Mouse (Mus musculus) limb, embryonic 11.5 days (tissue): ENCODE data around the gene Plch2. TPM values are rescaled to one million over a fixed set of nuclear protein-coding genes. Genes with fewer than 3 reads are reported as not detected.

Experiments used
- ATAC-seq: fragments of 200-750 bp; cut with Nextera tagmentation; 2 replicates; pipeline ENCODE4 v1.8.0; 2017; ENCODE audit warnings: low read depth; ENCODE audit not compliant: insufficient number of reproducible peaks, low FRiP score, low TSS enrichment
- DNase-seq: peaks from one replicate; pipeline ENCODE4 v3.0.0-alpha.2; 2015; ENCODE audit warnings: low spot score
- H3K27ac ChIP-seq: fragments of 300-500 bp; sonication (generic); replicated peaks from 2 replicates; pipeline ENCODE4 v1.5.1; 2014; ENCODE audit warnings: low read depth, mild to moderate bottlenecking, low read length
- H3K27me3 ChIP-seq: fragments of 300-500 bp; sonication (generic); 2 replicates; pipeline ENCODE4 v1.6.1; 2014; ENCODE audit warnings: mild to moderate bottlenecking, low read length, mixed read lengths; ENCODE audit not compliant: control insufficient read depth, insufficient read depth
- H3K36me3 ChIP-seq: fragments of 300-500 bp; sonication (generic); 2 replicates; pipeline ENCODE4 v1.6.1; 2014; ENCODE audit warnings: mild to moderate bottlenecking, low read length, moderate library complexity, mixed read lengths; ENCODE audit not compliant: control insufficient read depth, insufficient read depth
- H3K4me1 ChIP-seq: fragments of 300-500 bp; sonication (generic); 2 replicates; pipeline ENCODE4 v1.6.1; 2014; ENCODE audit warnings: low read length, mixed read lengths; ENCODE audit not compliant: control insufficient read depth, insufficient read depth
- H3K4me2 ChIP-seq: fragments of 300-500 bp; sonication (generic); 2 replicates; pipeline ENCODE4 v1.6.1; 2014; ENCODE audit warnings: low read depth, mild to moderate bottlenecking, moderate library complexity; ENCODE audit not compliant: severe bottlenecking
- H3K4me3 ChIP-seq: fragments of 300-500 bp; sonication (generic); 2 replicates; pipeline ENCODE4 v1.5.1; 2014; ENCODE audit warnings: low read depth, low read length
- H3K9ac ChIP-seq: fragments of 300-500 bp; sonication (generic); 2 replicates; pipeline ENCODE4 v1.6.1; 2014; ENCODE audit warnings: mild to moderate bottlenecking, low read length
- H3K9me3 ChIP-seq: fragments of 300-500 bp; sonication (generic); 2 replicates; pipeline ENCODE4 v1.6.1; 2016; ENCODE audit warnings: low read length; ENCODE audit not compliant: control insufficient read depth
- WGBS: fragments of 180-500 bp; shearing (Covaris S2); extraction: QIAGEN DNeasy Blood & Tissue Kit; methylation state at CpG from one replicate; pipeline ENCODE4 v1.1.7; 2014; 5-methylcytosine and 5-hydroxymethylcytosine counted together
- polyA plus RNA-seq: library from polyadenylated mRNA; unstranded; fragments of >200 nt; fragmentation: Nextera tagmentation; extraction: Ambion mirVana; gene quantifications from 2 replicates; pipeline ENCODE4 v1.2.1, GENCODE M21; 2014

Plch2 gene
- polyA plus RNA-seq, 1 experiment from 2014 or later = 1.0 TPM

DNA sequence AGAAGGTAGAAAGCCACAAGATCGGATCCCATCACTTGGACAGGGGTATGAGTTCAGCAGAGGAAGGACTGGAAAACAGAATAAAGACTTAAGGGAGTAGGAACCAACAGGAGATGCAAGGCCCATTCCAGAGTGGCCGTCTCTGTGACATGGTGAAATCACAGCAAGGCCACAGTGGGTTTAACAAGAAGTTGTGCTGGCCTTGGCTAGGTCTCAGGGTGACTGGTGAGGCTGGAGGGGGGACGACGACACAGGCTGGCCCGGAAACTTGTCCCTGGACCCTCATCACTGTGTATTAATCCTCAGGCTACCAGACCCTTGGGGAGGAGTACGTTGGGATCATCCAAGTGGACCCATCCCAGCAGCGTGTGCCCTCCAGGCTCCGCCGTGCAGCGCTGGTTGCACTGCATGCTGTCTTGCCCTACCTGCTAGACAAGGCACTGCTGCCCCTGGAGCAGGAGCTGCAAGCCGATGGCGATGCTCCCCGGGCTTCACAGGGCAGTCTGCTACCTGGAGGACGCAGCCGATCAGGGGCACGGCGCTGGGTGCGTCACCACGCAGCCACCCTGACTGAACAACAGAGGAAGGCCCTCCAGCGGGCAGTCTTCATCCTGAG is 11.9 kb upstream of the Plch2 start:
- Histone ChIP-seq H3K36me3 (peaks cover 29% of the 10 kb centered on the region), H3K4me3 (no peak overlapping the region), H3K27me3 (no peaks in the 10 kb centered on the region), H3K4me2 (no peak overlapping the region), H3K4me1 (peaks cover 10% of the 10 kb centered on the region; the same call in 1 of the 2 replicates), H3K9me3 (no peaks in the 10 kb centered on the region), H3K27ac (no peak overlapping the region), H3K9ac (no peak overlapping the region)
- DNase-seq (no peak), ATAC-seq (no peak)
- WGBS = 95% methylated on average over 20 of the region's 20 CpGs

DNA sequence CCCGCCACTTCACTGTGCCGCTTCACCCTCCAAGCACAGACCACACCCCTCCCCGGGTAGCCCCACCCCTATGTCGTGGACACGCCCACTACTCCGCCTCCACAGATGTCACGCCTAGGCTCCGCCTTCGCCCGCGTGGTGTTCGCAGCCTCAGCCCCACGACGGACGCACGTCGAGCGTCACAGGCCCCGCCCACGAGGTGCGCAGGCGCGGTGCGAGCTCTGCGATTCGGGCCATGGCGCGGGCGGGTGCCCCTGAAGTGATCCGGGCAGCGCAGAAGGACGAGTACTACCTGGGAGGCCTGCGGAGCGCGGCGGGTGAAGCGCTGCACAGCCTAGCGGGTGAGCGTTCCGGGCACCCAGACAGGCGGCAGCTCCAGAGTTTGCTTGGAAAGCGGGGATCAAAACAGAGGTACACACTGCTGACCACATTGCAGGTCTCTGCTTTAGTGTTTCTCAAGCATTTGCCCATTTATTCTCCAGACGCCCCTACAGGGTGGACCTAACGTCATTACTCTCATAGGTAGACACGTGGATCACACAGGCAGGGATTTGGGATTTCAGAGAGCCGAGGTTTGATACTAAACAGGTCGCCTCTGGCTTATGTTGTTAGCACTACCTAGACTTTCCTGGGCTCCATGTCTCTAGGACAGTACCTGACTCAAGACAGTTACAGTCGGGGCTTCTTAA is 10.4 kb upstream of the Plch2 start, which contains the start of gene Pex10:
Gene Pex10 (plus strand): TSS at position 183 of the 689 bp plus-strand sequence.
- H3K4me1 ChIP-seq = peaks cover 10% of the 10 kb centered on the region; the same call in 1 of the 2 replicates
- peaks cover 24% of the 10 kb centered on the region for H3K36me3 ChIP-seq
- peak within 1 kb of the TSS; percentile 76 for H3K9ac ChIP-seq
- H3K4me2 ChIP-seq = peak within 1 kb of the TSS; percentile 81
- H3K27ac ChIP-seq = 0 out of 2 replicates have a peak within 1 kb of the TSS, but pooled peaks have one; percentile 39
- DNase-seq = peak; percentile 99
- under 1% methylated on average over 48 of the region's 48 CpGs for WGBS
- no peaks in the 10 kb centered on the region for H3K27me3 ChIP-seq
- no peaks in the 10 kb centered on the region for H3K9me3 ChIP-seq
- ATAC-seq = peak; percentile 93
- H3K4me3 ChIP-seq = peak within 1 kb of the TSS; percentile 62

DNA sequence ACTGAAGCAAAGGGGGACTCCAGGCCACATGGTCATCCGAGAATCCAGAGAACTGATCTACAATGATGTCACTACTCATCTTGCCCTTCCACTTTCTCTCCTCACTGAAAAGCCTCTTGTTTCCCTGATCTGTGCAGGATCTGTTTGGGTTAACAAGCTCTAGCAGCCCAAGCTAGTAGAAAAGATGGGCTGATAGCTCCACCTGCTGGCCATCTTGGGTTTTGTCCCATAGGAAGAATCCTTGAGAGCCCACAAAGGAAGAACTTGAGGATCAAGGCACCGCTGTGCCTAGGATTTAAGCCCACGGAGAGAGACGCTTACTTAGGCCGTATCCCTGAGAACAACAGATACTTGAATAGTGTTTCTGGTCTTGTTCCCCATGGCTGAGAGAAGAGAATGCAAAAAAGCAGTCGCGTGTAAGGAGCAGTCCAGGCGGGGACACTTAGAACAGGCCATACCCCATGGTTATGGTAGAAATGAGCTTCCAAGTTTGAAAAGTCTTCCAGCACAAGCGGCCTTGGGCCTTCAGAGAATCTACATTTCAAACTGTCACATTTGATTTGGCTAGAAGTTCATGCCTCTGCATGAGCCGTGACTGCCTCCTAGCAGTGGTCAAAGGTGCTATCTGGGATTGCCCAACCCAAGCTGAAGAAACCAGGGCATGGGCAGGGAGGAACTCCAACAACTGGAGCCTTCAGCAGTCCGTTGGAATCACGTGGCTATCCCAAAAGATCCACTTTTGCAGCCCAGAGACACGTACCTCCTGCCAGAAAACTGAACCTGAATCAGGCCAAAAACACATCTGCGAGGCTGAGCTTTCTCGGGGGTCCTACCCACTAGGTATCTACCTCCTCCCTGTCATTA is 9.6 kb upstream of the Plch2 start:
- DNase-seq = peak; percentile 96
- H3K27ac ChIP-seq = no peak overlapping the region
- peaks cover 17% of the 10 kb centered on the region for H3K36me3 ChIP-seq
- 4% methylated on average over 15 of the region's 15 CpGs for WGBS
- peaks cover 10% of the 10 kb centered on the region; the same call in 1 of the 2 replicates for H3K4me1 ChIP-seq
- no peaks in the 10 kb centered on the region for H3K27me3 ChIP-seq
- peak overlapping the region; percentile 62; the same call in 1 of the 2 replicates for H3K4me3 ChIP-seq
- peak overlapping the region; percentile 81 for H3K4me2 ChIP-seq
- peak; percentile 44 for ATAC-seq
- H3K9ac ChIP-seq = no peak overlapping the region
- H3K9me3 ChIP-seq = no peaks in the 10 kb centered on the region

DNA sequence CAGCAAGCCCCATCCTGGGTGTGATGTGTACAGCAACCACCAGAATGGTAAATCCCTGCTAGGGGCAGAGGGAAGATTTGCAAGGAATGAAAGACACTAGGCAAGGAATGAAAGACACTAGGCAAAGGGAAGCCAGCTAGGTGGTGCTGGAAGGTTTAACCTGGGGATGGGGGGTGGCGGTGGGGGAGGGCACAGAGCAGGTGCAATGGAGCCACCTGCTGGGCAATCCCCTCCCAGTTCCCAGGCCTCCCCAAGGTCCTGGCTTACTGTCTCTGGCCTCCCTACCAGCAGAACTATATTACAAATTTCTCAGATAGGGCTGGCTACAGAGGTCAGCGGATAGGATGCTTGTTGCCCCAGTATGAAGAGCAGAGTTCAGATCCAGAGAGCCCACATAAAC is 7.9 kb upstream of the Plch2 start:
- Histone ChIP-seq H3K9me3 (no peaks in the 10 kb centered on the region), H3K27me3 (no peaks in the 10 kb centered on the region), H3K36me3 (peaks cover 8% of the 10 kb centered on the region; the same call in 1 of the 2 replicates), H3K4me3 (no peak overlapping the region), H3K27ac (no peak overlapping the region), H3K9ac (no peak overlapping the region), H3K4me1 (peaks cover 10% of the 10 kb centered on the region; the same call in 1 of the 2 replicates), H3K4me2 (no peak overlapping the region)
- no peak for DNase-seq
- ATAC-seq = no peak
- 59% methylated on average over 2 of the region's 2 CpGs for WGBS

DNA sequence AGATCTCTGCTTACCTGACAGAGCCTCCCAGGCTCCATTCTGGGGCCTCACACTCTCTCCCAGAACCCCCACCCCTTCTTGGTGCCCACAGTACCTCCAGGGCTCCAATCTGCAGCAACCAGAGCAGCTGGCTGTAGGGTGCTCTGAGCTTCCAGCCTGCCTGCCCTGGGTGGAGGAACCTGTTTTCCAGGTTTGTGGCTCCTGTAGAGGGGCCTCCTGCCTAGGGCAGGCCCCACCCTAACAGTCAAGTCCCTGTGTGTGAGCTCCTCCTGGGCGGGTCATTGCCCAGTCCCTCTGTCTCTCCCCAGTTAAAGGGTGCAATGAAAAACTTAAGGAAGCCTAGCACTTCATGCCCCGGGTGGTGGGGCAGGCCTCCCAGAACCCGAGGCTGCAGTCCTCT is 7.3 kb upstream of the Plch2 start:
- H3K4me2 ChIP-seq = no peak overlapping the region
- peaks cover 3% of the 10 kb centered on the region; the same call in 1 of the 2 replicates for H3K36me3 ChIP-seq
- H3K4me1 ChIP-seq = peaks cover 10% of the 10 kb centered on the region; the same call in 1 of the 2 replicates
- H3K27me3 ChIP-seq = no peaks in the 10 kb centered on the region
- H3K4me3 ChIP-seq = no peak overlapping the region
- H3K9me3 ChIP-seq = no peaks in the 10 kb centered on the region
- DNase-seq = no peak
- no peak for ATAC-seq
- no peak overlapping the region for H3K27ac ChIP-seq
- 31% methylated on average over 3 of the region's 3 CpGs for WGBS
- H3K9ac ChIP-seq = no peak overlapping the region

DNA sequence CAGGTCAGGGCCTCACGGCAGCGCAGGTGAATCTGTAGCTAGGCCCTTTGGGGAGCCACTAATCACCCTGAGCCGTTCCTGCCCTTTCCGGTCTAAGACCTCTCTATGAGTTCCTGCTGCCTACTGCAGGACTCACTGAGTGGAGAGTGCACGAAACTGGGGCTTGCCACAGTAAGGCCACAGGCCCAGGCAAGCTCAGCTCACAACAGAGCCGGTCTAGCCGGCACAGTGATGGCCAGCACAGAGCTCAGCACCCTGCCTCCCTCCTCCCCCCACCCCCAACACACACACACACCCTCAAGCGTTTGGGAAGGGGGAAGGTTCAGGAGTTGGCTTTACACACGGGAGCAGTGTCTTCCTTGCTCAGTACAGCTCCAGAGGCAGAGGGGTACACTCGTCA is 1.7 kb upstream of the Plch2 start:
- H3K4me1 ChIP-seq = no peaks in the 10 kb centered on the region
- no peak for ATAC-seq
- H3K4me3 ChIP-seq = no peak overlapping the region
- no peaks in the 10 kb centered on the region for H3K27me3 ChIP-seq
- H3K4me2 ChIP-seq = no peak overlapping the region
- no peak for DNase-seq
- no peaks in the 10 kb centered on the region for H3K9me3 ChIP-seq
- WGBS = 38% methylated on average over 10 of the region's 10 CpGs
- no peak overlapping the region for H3K9ac ChIP-seq
- H3K27ac ChIP-seq = no peak overlapping the region
- no peaks in the 10 kb centered on the region for H3K36me3 ChIP-seq

DNA sequence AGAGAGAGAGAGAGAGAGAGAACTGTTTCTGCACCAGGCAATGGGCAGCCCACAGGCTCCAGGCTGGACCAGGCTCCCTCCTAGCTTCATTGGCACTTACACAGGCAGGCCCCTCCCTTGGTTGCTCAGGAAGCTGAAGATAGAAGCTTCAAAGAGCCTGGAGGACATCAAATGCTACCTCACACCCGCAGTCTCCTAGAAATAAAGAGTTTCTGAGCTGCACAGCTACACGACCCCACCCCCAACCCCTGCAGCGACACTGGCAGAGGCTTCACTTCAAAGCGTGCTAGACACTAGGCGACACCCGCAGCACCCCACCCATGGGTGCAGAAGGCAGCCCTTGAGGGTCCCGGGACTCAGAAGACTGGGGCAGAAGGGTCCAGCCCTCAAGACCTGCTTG is 6.5 kb downstream of the Plch2 start:
- H3K36me3 ChIP-seq = no peaks in the 10 kb centered on the region
- no peaks in the 10 kb centered on the region for H3K9me3 ChIP-seq
- H3K4me1 ChIP-seq = no peaks in the 10 kb centered on the region
- ATAC-seq = no peak
- no peak overlapping the region for H3K27ac ChIP-seq
- H3K4me2 ChIP-seq = no peak overlapping the region
- no peak for DNase-seq
- no peak overlapping the region for H3K9ac ChIP-seq
- 60% methylated on average over 7 of the region's 7 CpGs for WGBS
- peaks cover 9% of the 10 kb centered on the region for H3K27me3 ChIP-seq
- no peak overlapping the region for H3K4me3 ChIP-seq

DNA sequence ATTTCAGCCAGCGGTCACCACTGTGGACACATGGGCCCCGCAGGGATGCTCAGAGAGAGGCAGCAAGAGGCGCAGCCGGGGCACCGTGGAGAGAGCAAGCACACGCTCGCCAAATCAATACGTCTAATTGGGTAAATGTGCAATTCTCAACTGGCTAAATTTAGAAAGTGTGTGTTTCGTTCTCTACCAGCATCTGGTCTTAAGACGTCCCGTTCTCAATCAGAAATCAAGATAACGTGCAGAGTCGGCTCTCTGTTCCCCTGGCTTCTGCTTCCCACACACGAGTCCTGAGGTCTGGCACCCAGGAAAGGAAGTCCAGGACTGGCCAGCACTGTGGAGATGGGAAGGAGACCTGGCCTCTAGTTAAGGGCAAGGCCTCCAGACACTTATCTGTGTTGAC is 9.9 kb downstream of the Plch2 start:
- peaks cover 42% of the 10 kb centered on the region for H3K27me3 ChIP-seq
- DNase-seq = no peak
- WGBS = 81% methylated on average over 14 of the region's 14 CpGs

More for the DNA sequence above, 9.9 kb downstream of the Plch2 start:
- Histone ChIP-seq H3K9me3 (no peaks in the 10 kb centered on the region), H3K9ac (no peak overlapping the region), H3K4me1 (peaks cover 5% of the 10 kb centered on the region; the same call in 1 of the 2 replicates), H3K36me3 (no peaks in the 10 kb centered on the region), H3K4me3 (no peak overlapping the region), H3K27ac (no peak overlapping the region), H3K4me2 (no peak overlapping the region)
- no peak for ATAC-seq
